Mouse (Mus musculus) gastrocnemius, postnatal 36 days (tissue): ENCODE measurements around the gene Myo10. TPM values are rescaled to one million over a fixed set of nuclear protein-coding genes. Genes with fewer than 3 reads are reported as not detected.
"Not testable (repeated sequence)": the region's sequence is repeated elsewhere in the genome, so short reads cannot be mapped to it uniquely, and the experiment has no call there.

Source experiments
- DNase-seq, 2 experiments: peaks; one replicate each; pipeline ENCODE4 v3.0.0; 2022
- intact Hi-C: fragments of 180-260 bp; cut with DNase I; formaldehyde crosslinking; loops from one replicate; pipeline ENCODE4 v1.15.1; 2025
- total RNA-seq, 2 experiments: library from RNA; stranded (reverse); gene quantifications; 2 replicates each; pipeline ENCODE4 v1.2.3; 2021

Myo10 gene
- total RNA-seq, 2 experiments from 2014 or later = 42.1 to 52.4 TPM

DNA sequence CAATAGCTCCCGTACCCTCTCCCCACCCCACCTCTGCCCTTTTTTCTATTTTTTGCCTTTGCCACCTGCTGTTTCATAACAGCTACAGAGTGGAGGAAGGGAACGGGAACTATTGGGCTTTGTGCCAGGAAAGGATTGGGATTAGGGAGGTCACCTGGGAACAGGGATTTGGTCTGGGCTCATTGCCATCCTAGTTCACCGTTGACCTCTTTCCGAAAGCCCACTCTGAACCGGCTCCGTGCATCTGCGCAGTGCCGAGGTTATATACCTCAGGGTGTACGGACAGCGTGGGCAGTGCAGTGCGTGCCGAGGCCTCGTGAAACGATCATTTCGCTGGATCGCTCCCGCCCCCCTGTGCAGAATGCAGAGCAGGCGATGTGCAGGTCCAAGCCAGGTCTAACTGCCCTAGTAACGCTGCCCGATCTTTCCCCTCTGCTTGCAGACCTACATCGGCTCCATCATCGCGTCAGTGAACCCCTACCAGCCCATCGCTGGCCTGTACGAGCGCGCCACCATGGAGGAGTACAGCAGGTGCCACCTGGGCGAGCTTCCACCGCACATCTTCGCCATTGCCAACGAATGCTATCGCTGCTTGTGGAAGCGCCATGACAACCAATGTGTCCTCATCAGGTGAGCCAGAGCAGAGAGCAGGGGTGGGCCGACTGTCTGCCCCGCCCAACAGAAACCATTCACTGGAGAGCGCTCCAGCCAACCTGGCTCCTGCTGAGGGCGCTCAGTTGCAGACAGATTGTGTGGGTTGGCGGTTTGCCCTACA, 91.4 kb downstream of the Myo10 start:
- DNase-seq = no peak
- intact Hi-C loops = no loop called here

- intact Hi-C loops = loop anchor here (5.0 kb wide), 3 partner anchors 88 to 1123 kb away; no protein-coding TSS in a partner anchor
- DNase-seq = no peak
Observed at GRCm38 (mm10) chr15:25715218-25715995, 93.1 kb downstream of the Myo10 start.

DNA sequence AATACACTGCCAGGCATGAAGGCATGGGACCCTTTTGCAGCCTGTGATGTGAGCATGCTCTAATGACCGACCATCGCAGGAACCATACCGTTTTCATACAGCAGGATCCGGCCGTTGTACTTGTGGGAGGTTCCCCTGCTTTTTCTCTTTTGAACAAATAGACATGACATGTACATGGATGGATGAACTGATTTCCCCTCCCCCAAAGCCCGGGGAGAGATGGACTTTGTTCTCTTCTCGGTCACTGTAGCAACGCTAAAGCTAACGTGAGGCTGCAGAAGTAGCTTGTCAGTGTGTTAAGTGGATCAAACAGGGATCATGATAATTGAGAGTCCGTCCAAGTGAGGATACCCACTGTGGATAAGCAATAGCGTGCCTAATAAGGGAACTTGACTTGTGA, 93.7 kb downstream of the Myo10 start:
- no peak for DNase-seq
- intact Hi-C loops = loop anchor here (1.0 to 5.0 kb wide), 5 partner anchors 89 to 1124 kb away; no protein-coding TSS in a partner anchor

GRCm38 (mm10) chr15:25717006-25717405, 94.7 kb downstream of the Myo10 start:
- peak; percentile 66 to 77 for DNase-seq
- intact Hi-C loops = loop anchor here (2.0 to 5.0 kb wide), 4 partner anchors 90 to 1125 kb away; no protein-coding TSS in a partner anchor

DNA sequence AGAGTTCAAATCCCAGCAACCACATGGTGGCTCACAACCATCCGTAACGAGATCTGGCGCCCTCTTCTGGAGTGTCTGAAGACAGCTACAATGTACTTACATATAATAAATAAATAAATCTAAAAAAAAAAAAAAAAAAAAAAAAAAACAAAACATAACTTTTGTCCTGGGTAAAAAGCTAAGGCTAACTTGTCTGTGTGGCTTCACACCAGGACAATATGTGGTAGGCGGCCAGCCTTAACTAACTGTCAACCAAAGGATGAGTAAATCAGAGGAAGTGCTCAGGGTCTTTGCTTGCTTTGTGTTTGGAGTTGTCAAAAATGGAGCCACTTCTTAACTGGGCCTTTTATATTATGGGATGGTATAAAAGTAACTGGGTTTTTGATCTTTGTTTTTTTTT, 95.8 kb downstream of the Myo10 start:
- intact Hi-C loops = loop anchor here (5.0 kb wide), 3 partner anchors 91 to 1126 kb away; no protein-coding TSS in a partner anchor
- not testable (repeated sequence) for DNase-seq

GRCm38 (mm10) chr15:25719270-25719669, 96.9 kb downstream of the Myo10 start:
- intact Hi-C loops = loop anchor here (5.0 kb wide), 3 partner anchors 92 to 1127 kb away; no protein-coding TSS in a partner anchor
- no peak for DNase-seq

DNA sequence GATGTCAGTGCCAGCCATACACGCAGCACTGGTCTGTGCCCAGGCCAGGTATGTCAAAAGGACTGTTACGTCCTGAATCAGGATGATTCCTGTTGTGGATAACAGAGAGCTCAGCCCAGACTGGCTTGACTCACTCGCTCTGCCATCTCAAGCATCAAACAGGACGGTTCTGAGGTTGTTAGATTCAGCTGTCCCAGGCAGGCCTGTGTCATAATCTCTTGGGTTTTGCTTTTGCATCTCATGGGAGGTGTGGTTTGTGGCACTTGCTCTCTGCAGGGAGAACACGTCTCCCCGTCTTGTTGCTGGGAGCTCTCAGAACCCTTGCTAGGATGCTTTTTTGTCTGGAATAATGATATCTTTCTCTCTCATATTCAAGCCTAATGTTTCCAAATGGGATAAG, 97.9 kb downstream of the Myo10 start:
- DNase-seq = no peak
- intact Hi-C loops = no loop called here

- intact Hi-C loops = no loop called here
Observed at GRCm38 (mm10) chr15:25723281-25724113, 101.2 kb downstream of the Myo10 start.

DNA sequence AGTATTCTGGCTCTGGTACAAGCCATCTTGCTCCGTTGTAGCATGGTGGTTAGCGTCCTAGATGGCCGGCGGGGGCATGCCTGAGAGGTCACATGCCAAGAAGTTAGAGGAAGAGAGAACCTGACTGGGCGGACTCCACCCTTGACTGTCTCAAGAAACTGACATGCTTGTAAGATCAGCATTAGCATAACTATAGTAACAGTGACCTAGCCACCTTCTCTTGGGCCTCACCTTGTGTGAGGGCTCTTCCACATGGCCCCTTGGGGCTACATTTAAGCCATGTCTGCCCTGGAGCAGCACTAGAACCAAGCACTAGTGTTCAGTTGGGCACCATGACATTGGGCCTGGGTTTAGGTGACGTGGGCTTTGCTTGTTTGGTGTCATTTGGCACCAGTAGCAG, 102.2 kb downstream of the Myo10 start:
- intact Hi-C loops = no loop called here
- no peak for DNase-seq

More at GRCm38 (mm10) chr15:25723281-25724113, 101.2 kb downstream of the Myo10 start:
- DNase-seq = no peak

DNA sequence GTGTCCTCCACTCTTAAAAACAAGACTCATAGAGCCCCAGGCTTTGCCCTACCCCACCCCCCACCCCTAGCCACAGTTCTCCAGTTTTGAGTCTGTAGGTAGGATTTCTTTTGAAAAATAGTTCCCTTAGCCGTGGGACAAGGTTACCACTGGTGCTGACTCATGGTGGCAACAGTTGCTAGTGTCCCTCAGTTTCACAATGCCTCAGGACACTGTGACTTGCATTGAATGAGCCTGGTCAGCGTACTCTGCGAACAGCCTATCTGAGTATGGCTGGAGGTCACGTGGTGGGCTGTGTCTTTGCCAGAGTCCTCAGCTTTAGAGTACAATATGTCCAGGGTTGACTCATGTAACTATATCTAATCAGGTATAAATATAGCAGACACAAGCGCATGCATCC, 104.5 kb downstream of the Myo10 start:
- intact Hi-C loops = no loop called here
- DNase-seq = peak in 1 of 2 experiments; percentile 48

GRCm38 (mm10) chr15:25728501-25728900, 106.2 kb downstream of the Myo10 start:
- intact Hi-C loops = no loop called here
- no peak for DNase-seq

DNA sequence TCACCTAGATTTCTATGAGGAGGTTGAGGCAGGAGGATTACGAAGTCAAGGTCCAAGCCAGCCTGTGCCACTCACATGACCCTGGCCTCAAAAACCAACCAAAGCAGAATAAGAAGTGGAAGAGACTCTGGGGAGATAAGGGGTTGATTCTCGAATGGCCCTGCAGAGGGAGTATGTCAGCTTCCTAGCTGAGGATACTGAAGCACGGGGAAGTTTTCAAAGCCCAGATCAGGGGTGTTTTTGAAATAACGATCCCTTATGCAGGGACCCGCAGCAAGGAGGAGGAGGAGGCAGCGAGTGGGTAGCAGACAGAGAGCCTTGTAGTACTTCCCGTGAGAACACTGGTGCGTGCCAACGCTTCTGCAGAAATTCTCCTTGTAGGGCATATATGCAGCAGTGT, 108.7 kb downstream of the Myo10 start:
- DNase-seq = no peak
- intact Hi-C loops = no loop called here

- DNase-seq = no peak
- intact Hi-C loops = loop anchor here (2.0 kb wide), 1 partner anchor 60 kb away; no protein-coding TSS in a partner anchor
Observed at GRCm38 (mm10) chr15:25732758-25733428, 110.6 kb downstream of the Myo10 start.

DNA sequence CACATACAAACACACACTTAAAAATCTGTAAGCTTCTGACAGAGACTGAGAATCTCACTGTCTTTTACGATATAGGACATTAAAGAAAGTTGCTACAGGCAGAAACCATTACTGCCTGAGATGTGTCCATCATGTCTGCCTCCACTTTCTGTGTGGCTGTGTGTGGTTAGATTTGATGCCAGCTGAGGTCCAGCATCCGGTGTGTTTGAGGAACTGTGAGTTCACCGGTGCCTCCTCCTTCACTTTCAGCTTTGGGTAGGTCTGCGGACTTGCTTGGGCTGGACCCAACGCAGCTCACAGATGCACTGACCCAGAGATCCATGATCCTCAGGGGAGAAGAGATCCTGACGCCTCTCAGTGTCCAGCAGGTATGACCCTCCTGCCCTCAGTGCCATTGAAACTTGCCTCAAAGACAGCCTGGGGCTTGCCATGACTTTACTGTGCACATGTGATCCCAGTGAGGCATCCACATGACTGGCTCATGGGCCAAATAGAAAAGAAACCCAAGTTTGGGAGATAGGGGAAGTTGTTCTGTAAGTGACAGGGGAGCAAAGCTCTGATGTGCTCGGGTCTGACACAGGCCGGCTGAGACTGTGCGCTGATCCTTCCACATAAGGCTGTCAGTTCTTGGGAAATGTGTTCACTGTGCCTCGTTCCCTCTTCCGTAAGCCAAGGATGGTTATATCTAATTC, 111.6 kb downstream of the Myo10 start:
- intact Hi-C loops = loop anchor here (2.0 kb wide), 1 partner anchor 59 kb away; no protein-coding TSS in a partner anchor
- DNase-seq = no peak

GRCm38 (mm10) chr15:25736531-25736930, 114.2 kb downstream of the Myo10 start:
- intact Hi-C loops = no loop called here

DNA sequence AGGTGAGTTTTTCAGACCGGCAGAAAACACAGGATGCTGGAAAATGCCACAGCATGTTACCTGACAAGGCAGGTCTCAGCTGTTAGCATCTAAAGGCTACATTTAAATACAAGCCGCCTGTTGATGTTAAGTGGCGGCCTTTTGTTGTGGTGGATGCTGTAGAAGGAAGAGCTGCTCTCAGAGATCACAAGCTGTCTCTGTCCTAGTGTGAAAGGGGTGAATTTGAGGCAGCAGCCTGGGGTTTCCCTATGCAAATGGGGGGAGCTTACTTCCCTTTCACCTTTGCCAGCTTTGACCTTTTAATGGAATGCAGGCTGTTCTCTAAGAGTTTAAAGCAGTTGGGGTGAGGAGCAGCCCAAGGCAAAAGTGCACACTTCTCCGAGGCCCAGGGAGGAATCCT, 117.9 kb downstream of the Myo10 start:
- intact Hi-C loops = no loop called here
- DNase-seq = no peak

More at GRCm38 (mm10) chr15:25736531-25736930, 114.2 kb downstream of the Myo10 start:
- no peak for DNase-seq

DNA sequence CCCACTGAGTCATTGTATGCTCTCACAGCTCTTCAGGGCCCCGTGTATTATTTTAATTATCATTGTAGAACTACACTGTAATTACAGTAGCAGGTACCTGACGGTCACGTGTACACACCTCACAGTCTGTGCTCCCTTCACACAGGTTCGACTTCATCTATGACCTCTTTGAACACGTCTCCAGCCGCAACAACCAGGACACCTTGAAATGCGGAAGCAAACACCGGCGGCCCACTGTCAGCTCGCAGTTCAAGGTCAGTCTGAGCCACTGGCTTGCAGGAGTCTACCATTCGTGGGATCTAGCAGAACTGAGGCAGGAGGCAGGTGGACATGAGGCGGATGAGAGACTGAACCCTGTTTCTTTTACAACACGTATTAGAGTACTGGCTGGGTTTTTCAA, 119.9 kb downstream of the Myo10 start:
- DNase-seq = no peak
- intact Hi-C loops = no loop called here

GRCm38 (mm10) chr15:25751510-25751909, 129.2 kb downstream of the Myo10 start:
- intact Hi-C loops = no loop called here
- no peak for DNase-seq

DNA sequence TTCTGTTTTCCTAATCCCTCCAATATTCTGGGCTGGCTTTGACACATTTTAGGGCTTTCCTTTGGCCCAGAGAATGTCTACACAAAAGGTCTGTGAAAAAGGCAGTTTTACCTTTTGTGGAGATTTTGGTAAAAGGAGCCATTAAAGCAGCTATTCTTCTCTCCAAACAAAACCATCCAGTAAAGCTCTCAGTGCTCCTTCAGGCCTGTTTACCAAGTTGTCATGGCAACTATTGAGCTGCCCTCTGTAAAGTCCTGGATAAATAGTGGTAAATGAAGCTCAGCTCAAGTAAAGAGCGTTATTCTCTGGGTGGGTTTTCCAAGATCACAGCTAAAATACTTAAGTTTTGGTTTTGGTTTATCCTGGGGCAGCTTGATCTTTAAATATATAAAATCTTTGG, 130.3 kb downstream of the Myo10 start:
- DNase-seq = no peak
- intact Hi-C loops = no loop called here
